Mouse (Mus musculus) bone marrow macrophage, adult 2 months (primary cell): Measurements from ENCODE around the gene Gm9945. TPM values are rescaled to one million over a fixed set of nuclear protein-coding genes. Genes with fewer than 3 reads are reported as not detected.
A peak's percentile ranks its signal among the peaks of the same experiment; 100 is the strongest.

Source experiments
- H3K27ac ChIP-seq: 2 replicates; pipeline ENCODE4 v1.5.1; 2012; ENCODE audit warnings: low read depth, low read length; ENCODE audit not compliant: insufficient read depth
- H3K4me1 ChIP-seq: 2 replicates; pipeline ENCODE4 v1.6.1; 2012; ENCODE audit warnings: low read length; ENCODE audit not compliant: control insufficient read depth, insufficient read depth
- H3K4me3 ChIP-seq: 2 replicates; pipeline ENCODE4 v1.5.1; 2012; ENCODE audit warnings: mild to moderate bottlenecking, low read length, moderate library complexity; ENCODE audit not compliant: insufficient read depth
- CTCF ChIP-seq: IDR thresholded peaks from 2 replicates; pipeline ENCODE4 v1.5.1; 2012; ENCODE audit warnings: low read depth, mild to moderate bottlenecking, low read length, moderate library complexity
- POLR2A ChIP-seq: IDR thresholded peaks from 2 replicates; pipeline ENCODE4 v1.6.1; 2012; ENCODE audit warnings: mild to moderate bottlenecking, low read depth, low read length, borderline replicate concordance
- polyA plus RNA-seq: library from polyadenylated mRNA; stranded (reverse); fragments of >200 nt; gene quantifications from 2 replicates; pipeline ENCODE4 v1.2.4, GENCODE M21; 2012; ENCODE audit not compliant: missing spikeins, insufficient read depth, insufficient read length

Gm9945 gene
- polyA plus RNA-seq, 1 experiment, result not detected

DNA sequence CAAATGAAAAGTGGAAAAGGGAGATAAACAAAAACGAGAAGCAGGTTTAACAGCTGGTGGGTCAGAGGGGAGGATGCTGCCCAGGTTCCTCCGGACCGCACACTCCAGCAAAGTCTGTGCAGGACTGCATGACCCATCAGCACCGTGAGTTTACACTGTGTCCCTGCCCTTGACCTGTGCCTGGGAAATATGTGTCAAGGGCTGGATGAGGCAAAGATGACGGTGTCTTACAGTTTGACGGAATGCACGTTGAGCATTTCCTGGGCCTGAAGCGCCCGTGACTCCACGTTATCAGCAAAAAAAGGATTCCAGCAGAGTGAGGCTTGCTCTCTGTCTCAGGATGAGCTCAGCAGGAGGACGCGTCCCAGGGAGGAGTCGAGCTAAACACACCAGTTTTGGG lies 34.4 kb upstream of the Gm9945 start:
- TF ChIP-seq CTCF (no peak), POLR2A (no peak)
- H3K4me1 ChIP-seq, result peaks cover 9% of the 10 kb centered on the region
- no peak overlapping the region for H3K27ac ChIP-seq
- H3K4me3 ChIP-seq, result no peak overlapping the region

DNA sequence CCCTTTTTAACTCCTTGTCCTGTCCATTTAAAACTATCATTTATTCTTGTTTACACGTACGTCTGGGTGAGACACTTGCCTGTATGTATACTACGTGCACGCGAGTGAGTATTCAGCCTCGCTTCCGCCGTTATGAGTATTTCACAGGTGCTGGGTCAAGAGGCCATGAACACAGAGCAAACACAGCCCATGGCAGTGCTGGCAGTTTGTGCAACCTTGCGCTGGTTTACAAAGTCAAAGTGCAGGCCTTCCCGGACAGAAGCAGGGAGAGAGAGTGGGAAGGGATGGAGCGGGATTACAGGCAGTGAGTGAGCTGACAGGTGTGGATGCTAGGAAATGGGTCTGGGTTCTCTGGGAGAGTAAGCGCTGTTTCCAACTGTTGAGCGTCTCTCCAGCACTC lies 33.8 kb upstream of the Gm9945 start:
- no peak for TF ChIP-seq POLR2A
- no peak for TF ChIP-seq CTCF
- Histone ChIP-seq H3K27ac (no peak overlapping the region), H3K4me3 (no peak overlapping the region), H3K4me1 (peaks cover 9% of the 10 kb centered on the region)

DNA sequence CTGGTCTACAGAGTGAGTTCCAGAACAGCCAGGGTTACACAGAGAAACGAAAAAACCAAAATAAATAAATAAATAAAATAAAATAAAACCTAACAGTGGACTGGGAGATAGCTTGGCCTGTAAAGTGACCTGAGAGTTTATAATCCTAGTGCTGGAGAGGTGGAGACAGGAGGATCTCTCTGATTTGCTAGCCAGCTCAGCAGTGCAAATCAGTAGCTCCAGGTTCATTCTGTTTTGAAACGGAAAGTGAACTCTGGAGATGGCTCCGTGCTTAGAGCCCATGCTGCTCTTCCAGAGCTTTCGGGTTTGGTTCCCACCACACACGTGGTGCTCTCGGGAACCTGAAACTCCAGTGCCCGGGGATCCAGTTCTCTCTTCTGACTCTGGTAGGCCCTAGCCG lies 32.0 kb upstream of the Gm9945 start:
- no peak overlapping the region for H3K4me3 ChIP-seq
- H3K4me1 ChIP-seq, result peaks cover 9% of the 10 kb centered on the region
- H3K27ac ChIP-seq, result no peak overlapping the region
- no peak for TF ChIP-seq POLR2A
- no peak for TF ChIP-seq CTCF

DNA sequence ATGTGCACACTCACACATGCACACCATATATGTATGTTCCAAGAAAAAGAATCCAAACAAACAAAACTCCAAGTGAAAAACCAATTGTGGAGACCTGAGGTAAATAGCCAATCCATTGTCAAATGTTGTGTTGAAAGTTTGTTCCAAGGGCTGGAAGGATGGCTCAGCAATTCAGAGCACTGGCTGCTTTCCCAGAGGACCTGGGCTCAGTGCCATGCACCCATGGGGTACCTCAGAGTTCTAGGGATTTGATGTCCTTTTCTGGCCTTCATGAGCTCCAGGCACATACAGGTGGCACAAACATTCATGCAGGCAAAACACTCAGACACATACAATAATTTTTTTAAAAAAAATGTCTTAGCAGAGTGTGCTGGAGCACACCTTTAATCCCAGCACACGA lies 31.4 kb upstream of the Gm9945 start:
- TF ChIP-seq POLR2A (no peak), CTCF (no peak)
- H3K4me1 ChIP-seq, result peaks cover 9% of the 10 kb centered on the region
- H3K27ac ChIP-seq, result no peak overlapping the region
- H3K4me3 ChIP-seq, result no peak overlapping the region

DNA sequence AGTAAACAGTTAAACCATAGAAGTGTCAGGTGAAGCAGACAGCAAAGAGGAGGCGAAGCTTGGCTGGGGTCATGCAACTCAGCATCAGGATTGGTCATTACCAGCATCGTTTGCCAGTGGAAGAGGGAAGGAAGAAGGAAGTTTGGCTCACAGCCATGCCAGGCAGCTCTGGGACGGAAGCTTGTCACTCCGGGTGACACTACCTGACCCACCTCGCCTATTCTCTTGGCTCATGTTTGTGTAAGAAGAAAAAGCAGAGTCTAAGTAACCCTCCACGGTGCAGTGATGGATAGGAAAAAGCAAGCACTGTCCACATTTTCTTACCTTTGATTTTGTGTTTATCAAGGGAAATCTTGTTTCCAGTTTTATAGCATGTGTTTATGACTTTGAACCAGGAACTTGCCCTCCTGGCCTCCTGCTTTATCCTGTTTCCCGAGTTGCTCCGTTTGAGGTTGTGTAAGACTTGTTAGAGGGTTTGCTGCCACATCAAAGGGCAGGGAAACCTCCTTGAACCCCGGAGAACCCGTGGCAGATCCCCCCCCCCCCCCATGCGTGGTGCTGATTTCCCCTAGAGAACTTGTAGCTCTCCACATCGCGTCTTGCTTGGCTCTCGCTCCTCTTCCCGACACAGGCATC lies 29.8 kb upstream of the Gm9945 start:
- H3K27ac ChIP-seq, result no peak overlapping the region
- TF ChIP-seq POLR2A (no peak), CTCF (no peak)
- H3K4me1 ChIP-seq, result peaks cover 9% of the 10 kb centered on the region
- H3K4me3 ChIP-seq, result no peak overlapping the region; the same call in 1 of the 2 replicates

DNA sequence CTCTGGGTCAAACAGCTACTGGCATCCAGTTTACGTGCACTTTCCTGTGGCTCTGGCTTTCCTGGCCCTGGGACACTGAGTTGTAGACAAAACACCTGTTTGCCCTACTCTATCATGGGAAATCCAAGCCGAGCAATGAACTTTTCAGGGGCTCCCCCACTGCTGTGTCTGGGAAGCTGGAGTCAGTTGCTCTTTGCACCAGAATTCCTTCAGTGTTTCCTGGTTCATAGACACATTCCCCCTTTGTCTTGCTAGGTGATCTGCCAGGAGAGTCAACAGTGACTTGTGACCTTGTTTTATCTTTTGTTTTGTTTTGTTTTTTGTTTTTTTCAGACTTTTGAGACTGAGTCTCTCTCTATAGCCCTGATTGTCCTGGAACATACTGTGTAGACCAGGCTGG lies 28.6 kb upstream of the Gm9945 start:
- no peak overlapping the region for H3K4me3 ChIP-seq
- peaks cover 9% of the 10 kb centered on the region for H3K4me1 ChIP-seq
- TF ChIP-seq CTCF (no peak), POLR2A (no peak)
- no peak overlapping the region for H3K27ac ChIP-seq

DNA sequence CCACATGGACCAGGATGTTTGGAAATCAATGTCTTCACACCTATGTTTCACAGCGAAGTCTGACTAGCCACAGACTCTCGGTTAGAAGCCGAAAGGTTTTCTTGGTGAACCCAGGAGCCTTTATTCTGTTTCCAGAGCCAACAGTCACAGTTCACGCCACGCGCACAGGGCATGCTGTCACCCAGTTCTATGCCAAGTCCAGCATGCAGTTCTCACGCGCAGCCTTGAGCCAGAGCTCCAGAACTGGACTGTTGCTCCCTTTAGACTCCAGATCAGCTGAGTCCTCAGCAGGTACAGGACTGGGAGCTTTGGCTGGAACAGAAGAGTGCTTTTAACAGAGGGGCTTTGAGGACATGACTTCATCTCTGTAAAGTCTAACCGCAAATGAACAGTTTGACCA lies 27.6 kb upstream of the Gm9945 start:
- no peak overlapping the region for H3K4me3 ChIP-seq
- peaks cover 13% of the 10 kb centered on the region for H3K4me1 ChIP-seq
- TF ChIP-seq POLR2A (no peak), CTCF (no peak)
- H3K27ac ChIP-seq, result no peak overlapping the region

DNA sequence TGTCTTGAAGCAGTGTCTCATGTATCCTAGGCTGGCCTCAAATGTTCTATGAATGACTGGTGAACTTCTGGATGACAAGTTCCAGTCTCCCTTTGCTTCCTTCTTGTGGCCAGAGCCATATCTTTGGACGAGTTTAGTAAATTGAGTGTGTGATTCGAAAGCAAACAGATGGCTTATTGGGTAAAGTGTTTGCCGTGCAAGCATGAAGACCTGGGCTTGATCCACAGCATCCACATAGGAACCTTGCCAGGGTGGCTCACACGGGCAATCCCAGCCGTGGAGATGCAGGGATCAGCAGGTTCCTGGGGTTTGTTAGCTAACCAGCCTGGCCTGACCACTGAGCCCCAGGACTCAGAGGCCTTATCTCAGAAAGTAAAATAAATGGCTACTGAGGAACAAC lies 26.9 kb upstream of the Gm9945 start:
- peaks cover 14% of the 10 kb centered on the region for H3K4me1 ChIP-seq
- TF ChIP-seq CTCF (no peak), POLR2A (no peak)
- H3K4me3 ChIP-seq, result no peak overlapping the region
- H3K27ac ChIP-seq, result no peak overlapping the region

DNA sequence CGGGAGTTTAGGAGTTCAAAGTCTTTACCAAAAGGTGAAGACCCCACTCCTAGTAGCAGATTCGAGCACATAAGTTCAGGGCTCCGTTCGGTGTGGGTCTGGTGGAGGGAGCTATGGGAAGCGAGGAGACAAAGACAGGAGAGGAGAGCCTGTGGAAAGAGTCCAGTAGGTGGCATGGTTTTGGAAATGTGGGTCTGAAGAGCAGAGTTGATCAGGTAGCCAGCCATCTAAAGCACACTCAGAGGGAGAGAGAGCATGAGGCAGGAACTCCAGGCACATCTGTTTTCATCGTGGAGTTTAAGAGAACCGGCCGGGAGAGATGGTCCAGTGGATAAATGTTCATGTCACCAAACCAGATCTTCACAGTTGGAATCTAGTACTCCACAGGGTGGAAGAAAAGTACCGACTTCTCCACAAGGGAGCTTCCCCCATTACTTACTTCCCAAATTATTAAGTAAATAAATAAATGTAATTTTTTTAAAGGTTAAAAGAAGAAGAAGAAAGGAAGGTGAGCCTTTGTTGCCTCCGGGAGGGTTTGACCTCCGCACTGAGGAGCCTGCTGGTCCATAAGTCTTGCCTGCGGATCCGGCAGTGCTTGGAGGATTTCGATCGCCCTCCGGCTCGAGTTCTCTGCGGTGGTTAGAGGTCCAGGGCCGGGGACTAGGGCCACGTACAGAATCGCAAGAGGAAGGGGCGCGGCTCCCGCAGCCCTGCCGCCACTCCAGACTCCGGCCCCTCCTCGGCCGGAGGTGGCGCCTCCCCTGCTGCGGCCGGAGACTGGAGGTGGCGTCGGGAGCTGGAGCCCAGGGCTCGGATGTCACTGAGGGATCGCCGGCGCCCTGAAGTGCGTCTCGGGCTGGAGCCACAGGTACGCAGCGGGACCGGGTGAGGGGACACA lies 23.2 kb upstream of the Gm9945 start, which contains the start of the genes Gm10447 and Shroom1:
Gm10447 (minus strand) TSS at position 637 of the 898 bp plus-strand sequence.
Shroom1 (plus strand) TSS at position 732 of the 898 bp plus-strand sequence.
- peaks cover 5% of the 10 kb centered on the region; the same call in 1 of the 2 replicates for H3K4me1 ChIP-seq
- no peak within 1 kb of the TSS for H3K27ac ChIP-seq
- TF ChIP-seq POLR2A (no peak), CTCF (0 out of 2 replicates have a peak, but pooled peaks have one; percentile 22)
- H3K4me3 ChIP-seq, result peak within 1 kb of the TSS; percentile 60
